Mouse (Mus musculus) G1E (cell line): ENCODE measurements around the gene Sf3b6. TPM values are rescaled to one million over a fixed set of nuclear protein-coding genes. Genes with fewer than 3 reads are reported as not detected.

Experiments
- ATAC-seq: 2 replicates; pipeline ENCODE4 v1.8.0; 2016; ENCODE audit warnings: mild to moderate bottlenecking; ENCODE audit not compliant: insufficient number of reproducible peaks, poor library complexity, low FRiP score, severe bottlenecking; ENCODE audit errors: extremely low read depth
- DNase-seq: peaks from one replicate; pipeline ENCODE4 v3.0.0; 2012; ENCODE audit warnings: low spot score
- H3K27me3 ChIP-seq: 2 replicates; pipeline ENCODE4 v1.6.1; 2012; ENCODE audit warnings: mild to moderate bottlenecking, low read length, inconsistent platforms; ENCODE audit not compliant: insufficient read depth
- H3K36me3 ChIP-seq: replicated peaks from 2 replicates; pipeline ENCODE3; 2012; ENCODE audit warnings: mild to moderate bottlenecking, inconsistent platforms
- H3K4me1 ChIP-seq: 2 replicates; pipeline ENCODE4 v1.6.1; 2012; ENCODE audit warnings: low read depth, low read length, inconsistent platforms, mixed read lengths; ENCODE audit not compliant: insufficient read depth
- H3K4me3 ChIP-seq: 2 replicates; pipeline ENCODE4 v1.5.1; 2012; ENCODE audit warnings: low read depth, mild to moderate bottlenecking, inconsistent platforms, low read length, moderate library complexity, mixed read lengths
- H3K9me3 ChIP-seq: replicated peaks from 2 replicates; pipeline ENCODE4 v1.6.1; 2012; ENCODE audit warnings: inconsistent platforms
- CTCF ChIP-seq: IDR thresholded peaks from 2 replicates; pipeline ENCODE4 v1.5.1; 2012; ENCODE audit warnings: low read depth, low read length, inconsistent platforms, mixed read lengths
- GATA1 ChIP-seq: IDR thresholded peaks from 2 replicates; pipeline ENCODE4 v1.6.1; 2012; ENCODE audit warnings: borderline replicate concordance, low read length, inconsistent platforms, mixed read lengths
- GATA2 ChIP-seq: IDR thresholded peaks from 2 replicates; pipeline ENCODE4 v1.6.1; 2012; ENCODE audit warnings: low read depth, low read length, inconsistent platforms, borderline replicate concordance
- POLR2AphosphoS5 ChIP-seq: IDR thresholded peaks from 2 replicates; pipeline ENCODE4 v1.6.1; 2012; ENCODE audit warnings: low read depth, low read length, inconsistent platforms; ENCODE audit not compliant: insufficient replicate concordance
- TAL1 ChIP-seq: conservative IDR thresholded peaks from 2 replicates; pipeline ENCODE4 v1.6.1; 2012; ENCODE audit warnings: low read depth, low read length, inconsistent platforms, mixed read lengths
- polyA plus RNA-seq: library from polyadenylated mRNA; stranded (reverse); fragments of >175 nt; gene quantifications from 2 replicates; pipeline ENCODE4 v1.2.3, GENCODE M21; 2012
- total RNA-seq, 2 experiments: library from RNA; stranded (forward) in 1 of 2; stranded (reverse) in 1 of 2; fragments of 200-1000 nt in 1 of 2; fragments of >200 nt in 1 of 2; fragmentation: Nextera tagmentation in 1 of 2; gene quantifications; 2 replicates each; pipeline ENCODE4 v1.2.3; 2014 to 2017

Gene Sf3b6
- total and polyA plus RNA-seq, 3 experiments, result 8.2 to 193 (median 44.4) TPM

DNA sequence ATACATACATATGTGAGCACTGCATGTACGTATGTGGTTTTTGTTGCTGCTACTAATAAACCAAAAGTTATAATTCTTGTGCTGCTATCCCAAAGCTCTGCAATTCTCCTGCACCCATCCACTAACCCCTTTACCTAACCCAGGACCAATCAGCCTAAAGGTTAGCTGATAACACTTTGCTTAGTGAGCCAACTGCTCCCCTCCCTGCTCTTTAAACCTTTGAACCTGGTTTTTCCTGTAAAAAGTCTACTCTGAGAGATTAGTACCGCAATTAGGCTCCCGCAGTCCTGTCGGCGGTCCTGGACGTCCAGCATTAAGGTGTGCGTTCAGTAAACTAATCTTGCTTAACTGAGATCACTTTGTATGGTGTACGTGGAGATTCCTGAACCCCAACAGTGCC, 58.3 kb downstream of the Sf3b6 start:
- no peak for ATAC-seq
- H3K27me3 ChIP-seq, result no peaks in the 10 kb centered on the region
- H3K4me1 ChIP-seq, result peaks cover 65% of the 10 kb centered on the region
- no peak overlapping the region for H3K4me3 ChIP-seq
- H3K9me3 ChIP-seq, result no peaks in the 10 kb centered on the region
- H3K36me3 ChIP-seq, result peaks cover 48% of the 10 kb centered on the region
- TF ChIP-seq GATA2 (no peak), TAL1 (no peak), GATA1 (no peak), POLR2AphosphoS5 (no peak), CTCF (no peak)
- DNase-seq, result no peak

Other genes with a start within 250 kb of the Sf3b6 start
- gene Itsn2, start 224.9 kb upstream of the Sf3b6 start, total RNA-seq (2014; fragmentation: Nextera tagmentation), result 117 and 137 TPM in 2 replicates
- gene Itsn2, start 224.9 kb upstream of the Sf3b6 start, total RNA-seq (2017), result 149 and 168 TPM in 2 replicates
- gene Itsn2, start 224.9 kb upstream of the Sf3b6 start, polyA plus RNA-seq, result 10.2 and 17.6 TPM in 2 replicates
- 89.8 TPM in 1 of 2 replicates, not detected in the other for gene Gm3625, start 224.6 kb upstream of the Sf3b6 start, total RNA-seq (2014; fragmentation: Nextera tagmentation)
- gene Gm3625, start 224.6 kb upstream of the Sf3b6 start, total RNA-seq (2017), result not detected in 2 replicates
- gene Gm3625, start 224.6 kb upstream of the Sf3b6 start, polyA plus RNA-seq, result not detected in 2 replicates
- not detected in 2 replicates for gene Fam228a, start 79.1 kb upstream of the Sf3b6 start, total RNA-seq (2014; fragmentation: Nextera tagmentation)
- gene Fam228a, start 79.1 kb upstream of the Sf3b6 start, total RNA-seq (2017), result 0.06 and 0.33 TPM in 2 replicates
- not detected in 2 replicates for gene Fam228a, start 79.1 kb upstream of the Sf3b6 start, polyA plus RNA-seq
- not detected in 2 replicates for gene Pfn4, start 48.5 kb upstream of the Sf3b6 start, total RNA-seq (2014; fragmentation: Nextera tagmentation)
- 0.05 and 0.23 TPM in 2 replicates for gene Pfn4, start 48.5 kb upstream of the Sf3b6 start, total RNA-seq (2017)
- not detected in 2 replicates for gene Pfn4, start 48.5 kb upstream of the Sf3b6 start, polyA plus RNA-seq
- not detected in 2 replicates for gene Fam228b, start 48.3 kb upstream of the Sf3b6 start, total RNA-seq (2014; fragmentation: Nextera tagmentation)
- gene Fam228b, start 48.3 kb upstream of the Sf3b6 start, total RNA-seq (2017), result 0.17 and 0.76 TPM in 2 replicates
- gene Fam228b, start 48.3 kb upstream of the Sf3b6 start, polyA plus RNA-seq, result not detected in 2 replicates
- 7.8 and 10.2 TPM in 2 replicates for gene Fkbp1b, start 24.0 kb downstream of the Sf3b6 start, total RNA-seq (2014; fragmentation: Nextera tagmentation)
- 8.0 and 9.9 TPM in 2 replicates for gene Fkbp1b, start 24.0 kb downstream of the Sf3b6 start, total RNA-seq (2017)
- 9.6 and 14.0 TPM in 2 replicates for gene Fkbp1b, start 24.0 kb downstream of the Sf3b6 start, polyA plus RNA-seq
- gene Wdcp, start 25.8 kb downstream of the Sf3b6 start, total RNA-seq (2014; fragmentation: Nextera tagmentation), result 12.2 and 12.6 TPM in 2 replicates
- gene Wdcp, start 25.8 kb downstream of the Sf3b6 start, total RNA-seq (2017), result 12.3 and 14.3 TPM in 2 replicates
- 1.6 and 2.1 TPM in 2 replicates for gene Wdcp, start 25.8 kb downstream of the Sf3b6 start, polyA plus RNA-seq
- gene Mfsd2b, start 56.8 kb downstream of the Sf3b6 start, total RNA-seq (2014; fragmentation: Nextera tagmentation), result 174 and 182 TPM in 2 replicates
- 72.0 and 77.5 TPM in 2 replicates for gene Mfsd2b, start 56.8 kb downstream of the Sf3b6 start, total RNA-seq (2017)
- gene Mfsd2b, start 56.8 kb downstream of the Sf3b6 start, polyA plus RNA-seq, result 120 and 159 TPM in 2 replicates
- 58.3 and 65.4 TPM in 2 replicates for gene Ubxn2a, start 90.2 kb downstream of the Sf3b6 start, total RNA-seq (2014; fragmentation: Nextera tagmentation)
- gene Ubxn2a, start 90.2 kb downstream of the Sf3b6 start, total RNA-seq (2017), result 73.9 and 75.5 TPM in 2 replicates
- 14.3 and 22.6 TPM in 2 replicates for gene Ubxn2a, start 90.2 kb downstream of the Sf3b6 start, polyA plus RNA-seq
- 113 and 123 TPM in 2 replicates for gene Atad2b, start 99.8 kb downstream of the Sf3b6 start, total RNA-seq (2014; fragmentation: Nextera tagmentation)
- gene Atad2b, start 99.8 kb downstream of the Sf3b6 start, total RNA-seq (2017), result 44.4 and 54.5 TPM in 2 replicates
- 28.5 and 39.1 TPM in 2 replicates for gene Atad2b, start 99.8 kb downstream of the Sf3b6 start, polyA plus RNA-seq